Mouse (Mus musculus) stomach, adult 2 months (tissue): ENCODE results near the gene Npepl1. TPM values are rescaled to one million over a fixed set of nuclear protein-coding genes. Genes with fewer than 3 reads are reported as not detected.

Experiments
- polyA plus RNA-seq: library from polyadenylated mRNA; depleted of rRNA; stranded (reverse); fragments of >200 nt; gene quantifications from 2 replicates; pipeline ENCODE4 v1.2.3, GENCODE M21; 2012; rRNA removed

The Npepl1 gene
- polyA plus RNA-seq = 56.0 and 64.0 TPM in 2 replicates

DNA sequence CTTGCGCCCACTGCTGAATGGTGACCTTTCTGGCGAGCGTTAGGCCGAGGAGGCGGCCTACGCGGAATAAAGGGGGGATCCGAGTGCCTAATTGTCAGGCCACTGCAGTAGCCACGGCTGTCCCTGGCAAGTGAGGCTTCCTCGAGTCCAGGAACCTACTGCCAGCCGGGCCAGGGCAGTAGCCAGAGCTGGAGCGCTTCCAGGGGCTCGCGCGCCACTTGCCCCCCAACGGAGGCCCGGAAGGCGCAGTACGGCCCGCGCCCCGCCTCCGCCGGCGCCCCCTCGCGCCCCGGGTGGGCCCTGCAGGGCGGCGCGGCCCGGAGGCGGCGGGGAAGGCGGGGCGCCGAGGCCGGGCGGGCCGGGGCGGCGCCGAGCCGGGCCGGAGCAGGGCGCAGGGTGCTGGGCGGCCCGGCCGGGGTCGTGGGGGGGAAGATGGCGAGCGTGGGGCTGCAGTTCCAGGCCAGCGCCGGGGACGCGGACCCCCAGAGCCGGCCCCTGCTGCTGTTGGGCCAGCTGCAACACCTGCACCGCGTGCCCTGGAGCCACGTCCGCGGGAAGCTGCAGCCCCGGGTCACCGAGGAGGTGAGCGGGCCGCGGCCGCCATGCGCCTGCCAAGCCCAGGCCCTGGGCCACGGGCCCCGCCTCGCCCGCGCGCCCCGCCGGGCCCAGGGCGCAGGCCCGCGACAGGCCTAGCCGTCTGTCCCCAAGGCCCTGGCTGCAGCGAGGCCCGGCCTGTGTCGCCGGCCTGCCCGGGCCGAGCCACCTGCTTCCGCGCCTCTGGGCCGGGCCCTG lies at the start of gene Npepl1:
Gene Npepl1 (plus strand): TSS at position 359 of the 792 bp plus-strand sequence.

DNA sequence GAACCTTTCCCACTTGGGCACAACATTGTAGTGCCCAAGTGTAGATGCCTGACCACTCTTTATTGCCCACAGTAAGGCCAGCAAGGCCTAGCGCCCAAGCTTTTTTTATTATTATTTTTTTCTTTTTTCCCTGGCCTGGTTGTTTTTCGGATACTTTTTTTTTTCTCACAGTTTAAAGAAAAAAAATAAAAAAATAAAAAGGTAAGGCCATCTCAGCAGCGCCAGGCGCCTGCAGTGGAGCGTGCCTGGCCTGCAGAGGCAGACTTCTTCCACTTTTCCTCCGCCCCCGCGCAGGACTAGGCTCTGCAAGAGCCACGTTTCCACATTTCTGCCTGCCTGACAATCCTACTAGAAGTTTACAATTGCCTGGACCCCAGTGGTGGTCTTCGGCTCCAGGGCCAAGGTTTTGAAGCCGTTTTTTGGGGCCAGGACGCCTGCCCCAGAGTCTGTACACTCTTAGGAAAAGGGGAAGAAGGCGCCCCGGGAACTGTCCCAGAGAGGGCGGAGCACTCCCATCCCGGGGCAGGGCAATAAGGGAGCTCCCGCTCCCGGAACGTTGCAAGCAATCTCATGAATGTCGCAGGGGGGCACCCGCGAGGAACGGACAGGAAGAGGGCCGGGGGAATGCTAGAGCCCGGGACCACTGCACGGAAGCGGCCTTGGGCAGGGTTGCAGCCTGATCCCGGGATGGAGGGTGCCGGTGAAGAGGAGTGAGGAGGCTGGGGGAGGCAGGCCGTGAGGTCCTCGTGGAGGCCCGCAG lies 34.3 kb upstream of the Npepl1 start, which contains the start of gene Stx16:
Gene Stx16 (plus strand): TSS at position 636 of the 760 bp plus-strand sequence.

Other genes with a start within 250 kb of the Npepl1 start
- 7.3 and 9.4 TPM in 2 replicates for gene Stx16, start 34.0 kb upstream of the Npepl1 start, polyA plus RNA-seq
- 343 and 378 TPM in 2 replicates for gene Gnas, start 174.0 kb downstream of the Npepl1 start, polyA plus RNA-seq
- gene Gm20721, start 236.4 kb downstream of the Npepl1 start, polyA plus RNA-seq = not detected in 2 replicates